Mouse (Mus musculus) G1E (cell line): Measurements from ENCODE around the gene Ppme1. TPM values are rescaled to one million over a fixed set of nuclear protein-coding genes. Genes with fewer than 3 reads are reported as not detected.

Source experiments
- ATAC-seq: 2 replicates; pipeline ENCODE4 v1.8.0; 2016; ENCODE audit warnings: mild to moderate bottlenecking; ENCODE audit not compliant: insufficient number of reproducible peaks, poor library complexity, low FRiP score, severe bottlenecking; ENCODE audit errors: extremely low read depth
- DNase-seq: peaks from one replicate; pipeline ENCODE4 v3.0.0; 2012; ENCODE audit warnings: low spot score
- H3K27me3 ChIP-seq: 2 replicates; pipeline ENCODE4 v1.6.1; 2012; ENCODE audit warnings: mild to moderate bottlenecking, low read length, inconsistent platforms; ENCODE audit not compliant: insufficient read depth
- H3K36me3 ChIP-seq: replicated peaks from 2 replicates; pipeline ENCODE3; 2012; ENCODE audit warnings: mild to moderate bottlenecking, inconsistent platforms
- H3K4me1 ChIP-seq: 2 replicates; pipeline ENCODE4 v1.6.1; 2012; ENCODE audit warnings: low read depth, low read length, inconsistent platforms, mixed read lengths; ENCODE audit not compliant: insufficient read depth
- H3K4me3 ChIP-seq: 2 replicates; pipeline ENCODE4 v1.5.1; 2012; ENCODE audit warnings: low read depth, mild to moderate bottlenecking, inconsistent platforms, low read length, moderate library complexity, mixed read lengths
- H3K9me3 ChIP-seq: replicated peaks from 2 replicates; pipeline ENCODE4 v1.6.1; 2012; ENCODE audit warnings: inconsistent platforms
- CTCF ChIP-seq: IDR thresholded peaks from 2 replicates; pipeline ENCODE4 v1.5.1; 2012; ENCODE audit warnings: low read depth, low read length, inconsistent platforms, mixed read lengths
- GATA1 ChIP-seq: IDR thresholded peaks from 2 replicates; pipeline ENCODE4 v1.6.1; 2012; ENCODE audit warnings: borderline replicate concordance, low read length, inconsistent platforms, mixed read lengths
- GATA2 ChIP-seq: IDR thresholded peaks from 2 replicates; pipeline ENCODE4 v1.6.1; 2012; ENCODE audit warnings: low read depth, low read length, inconsistent platforms, borderline replicate concordance
- POLR2AphosphoS5 ChIP-seq: IDR thresholded peaks from 2 replicates; pipeline ENCODE4 v1.6.1; 2012; ENCODE audit warnings: low read depth, low read length, inconsistent platforms; ENCODE audit not compliant: insufficient replicate concordance
- TAL1 ChIP-seq: conservative IDR thresholded peaks from 2 replicates; pipeline ENCODE4 v1.6.1; 2012; ENCODE audit warnings: low read depth, low read length, inconsistent platforms, mixed read lengths
- polyA plus RNA-seq: library from polyadenylated mRNA; stranded (reverse); fragments of >175 nt; gene quantifications from 2 replicates; pipeline ENCODE4 v1.2.3, GENCODE M21; 2012
- total RNA-seq, 2 experiments: library from RNA; stranded (forward) in 1 of 2; stranded (reverse) in 1 of 2; fragments of 200-1000 nt in 1 of 2; fragments of >200 nt in 1 of 2; fragmentation: Nextera tagmentation in 1 of 2; gene quantifications; 2 replicates each; pipeline ENCODE4 v1.2.3; 2014 to 2017

Ppme1 gene
- total and polyA plus RNA-seq, 3 experiments, result 57.8 to 87.0 (median 61.1) TPM

DNA sequence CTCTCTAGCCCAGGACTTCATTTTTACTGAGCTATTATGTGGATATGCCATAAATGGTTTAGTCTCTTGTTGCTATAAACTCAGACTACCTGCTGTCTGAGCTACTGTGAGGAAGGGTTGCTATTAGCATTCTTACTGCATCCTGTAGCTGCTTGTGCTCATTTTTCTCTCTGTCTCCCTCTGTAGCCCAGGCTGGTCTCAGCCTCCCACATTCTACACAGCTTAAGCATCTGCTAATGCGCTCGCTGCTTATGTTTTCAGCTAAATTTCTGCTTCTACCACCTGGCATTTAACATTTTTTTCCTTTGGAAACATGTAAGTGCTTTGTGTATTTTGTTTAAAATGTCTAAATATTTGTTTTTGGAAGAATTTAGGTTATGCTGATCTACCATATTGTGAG, 76.4 kb downstream of the Ppme1 start:
- DNase-seq (no peak), ATAC-seq (no peak)
- TF ChIP-seq POLR2AphosphoS5 (no peak), CTCF (no peak), GATA1 (no peak), GATA2 (no peak), TAL1 (no peak)
- Histone ChIP-seq H3K4me3 (no peak overlapping the region), H3K36me3 (no peaks in the 10 kb centered on the region), H3K4me1 (0 out of 2 replicates have a peak, but pooled peaks cover 5% of the 10 kb centered on the region), H3K27me3 (peaks cover 45% of the 10 kb centered on the region), H3K9me3 (no peaks in the 10 kb centered on the region)

DNA sequence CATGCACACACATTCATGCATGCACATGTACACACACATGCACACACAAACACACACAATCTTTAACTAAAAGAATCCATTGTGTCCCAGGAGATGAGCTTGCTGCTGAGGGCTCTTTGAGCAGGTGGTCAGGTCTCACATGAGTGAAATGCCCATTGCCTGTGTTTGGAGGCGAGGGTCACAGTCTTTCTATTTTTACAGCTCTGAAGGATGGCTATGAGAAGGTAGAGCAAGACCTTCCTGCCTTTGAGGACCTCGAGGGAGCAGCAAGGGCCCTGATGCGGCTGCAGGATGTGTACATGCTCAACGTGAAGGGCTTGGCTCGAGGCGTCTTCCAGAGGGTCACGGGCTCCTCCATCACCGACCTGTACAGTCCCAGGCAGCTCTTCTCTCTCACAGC, 78.6 kb downstream of the Ppme1 start:
- 0 out of 2 replicates have a peak, but pooled peaks cover 5% of the 10 kb centered on the region for H3K4me1 ChIP-seq
- no peak for DNase-seq
- no peak for TF ChIP-seq GATA1
- no peak for TF ChIP-seq TAL1
- TF ChIP-seq POLR2AphosphoS5, result no peak
- no peak for TF ChIP-seq GATA2
- no peak for TF ChIP-seq CTCF
- H3K27me3 ChIP-seq, result peaks cover 50% of the 10 kb centered on the region
- peaks cover 2% of the 10 kb centered on the region; the same call in 1 of the 2 replicates for H3K9me3 ChIP-seq
- no peak overlapping the region for H3K4me3 ChIP-seq
- H3K36me3 ChIP-seq, result no peaks in the 10 kb centered on the region
- ATAC-seq, result no peak

DNA sequence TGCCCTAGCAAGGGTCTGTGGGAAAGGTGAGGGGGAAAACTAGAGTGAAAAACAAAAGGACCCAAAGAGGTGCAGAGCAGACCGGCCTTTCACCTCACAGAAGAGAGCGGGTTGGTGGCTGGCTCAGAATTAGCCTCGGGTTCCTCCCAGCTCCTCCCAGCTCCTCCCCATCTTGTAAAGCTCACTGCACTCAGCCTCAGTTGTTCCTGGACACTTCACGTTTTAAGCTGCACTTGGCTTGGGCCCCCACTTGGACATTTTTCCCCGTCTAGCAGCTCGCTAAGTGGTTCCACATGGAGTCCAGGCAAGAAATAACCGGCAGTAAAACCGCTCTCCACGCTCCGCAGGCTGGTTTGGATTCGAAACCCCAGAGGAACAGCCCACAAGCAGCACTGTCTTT, 83.5 kb downstream of the Ppme1 start:
- DNase-seq (no peak), ATAC-seq (no peak)
- Histone ChIP-seq H3K27me3 (peaks cover 54% of the 10 kb centered on the region), H3K4me1 (peaks cover 4% of the 10 kb centered on the region; the same call in 1 of the 2 replicates), H3K36me3 (no peaks in the 10 kb centered on the region), H3K4me3 (no peak overlapping the region), H3K9me3 (peaks cover 2% of the 10 kb centered on the region; the same call in 1 of the 2 replicates)
- TF ChIP-seq GATA1 (no peak), GATA2 (no peak), TAL1 (no peak)

DNA sequence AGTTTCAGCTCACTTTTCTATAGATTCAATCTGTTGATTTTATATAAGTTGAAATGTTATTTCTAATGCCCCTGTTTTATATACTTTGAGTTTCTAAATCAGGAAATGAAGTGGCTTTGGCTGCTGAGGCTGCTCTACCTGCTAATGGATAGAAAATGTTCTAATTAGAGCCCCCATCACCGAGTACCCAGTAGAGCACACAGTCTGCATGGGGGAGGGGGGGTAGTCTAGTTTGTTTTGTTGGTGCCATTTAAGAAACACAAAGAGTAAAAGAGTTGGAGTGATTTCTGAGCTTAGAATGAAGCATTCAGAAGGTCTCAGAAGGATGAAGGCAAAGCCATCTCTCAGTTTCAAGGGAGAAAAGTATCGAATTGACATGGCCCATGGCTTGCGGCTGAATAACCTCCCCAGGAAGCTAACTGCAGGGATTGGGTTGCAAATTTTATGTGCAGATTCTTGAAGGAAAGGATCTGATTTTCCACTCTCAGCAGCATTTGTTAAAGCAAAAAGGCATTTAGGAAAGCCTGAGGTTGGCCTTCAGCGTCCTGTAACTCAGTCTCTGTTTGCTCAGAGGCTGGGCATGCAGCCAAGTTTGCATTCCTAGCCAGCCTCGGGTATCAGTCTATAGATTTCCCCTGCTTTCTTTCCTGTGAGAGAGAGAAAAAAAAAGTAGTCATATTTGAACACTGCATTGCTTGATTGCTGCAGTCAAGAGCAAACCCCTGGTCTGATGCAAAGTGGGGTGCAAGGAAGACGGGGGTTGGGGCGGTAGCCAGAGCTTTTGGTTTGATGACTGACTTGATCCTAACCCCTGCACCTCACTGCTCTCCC, 84.1 kb downstream of the Ppme1 start:
- H3K9me3 ChIP-seq, result peaks cover 2% of the 10 kb centered on the region; the same call in 1 of the 2 replicates
- no peak overlapping the region for H3K4me3 ChIP-seq
- peaks cover 48% of the 10 kb centered on the region for H3K27me3 ChIP-seq
- no peak for DNase-seq
- H3K36me3 ChIP-seq, result no peaks in the 10 kb centered on the region
- TF ChIP-seq GATA2 (no peak), CTCF (no peak), POLR2AphosphoS5 (no peak), GATA1 (no peak), TAL1 (no peak)
- H3K4me1 ChIP-seq, result no peaks in the 10 kb centered on the region; the same call in 1 of the 2 replicates
- no peak for ATAC-seq

DNA sequence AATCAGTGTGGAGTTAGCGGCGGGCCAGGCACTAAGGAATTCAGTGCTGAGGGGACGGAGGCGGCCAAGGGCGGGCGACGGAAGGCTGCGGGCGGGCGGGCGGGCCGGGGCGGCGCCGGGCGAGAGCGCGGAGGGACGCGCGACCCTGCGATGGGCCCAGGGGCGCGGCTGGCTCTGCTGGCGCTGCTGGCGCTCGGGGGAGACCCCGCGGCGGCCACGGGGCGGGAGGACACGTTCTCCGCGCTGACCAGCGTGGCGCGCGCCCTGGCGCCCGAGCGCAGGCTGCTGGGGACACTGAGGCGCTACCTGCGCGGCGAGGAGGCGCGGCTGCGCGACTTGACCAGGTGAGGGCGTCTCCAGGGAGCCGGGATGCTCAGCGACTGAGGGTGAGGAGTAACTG, 86.7 kb downstream of the Ppme1 start, which contains the start of gene P4ha3:
Gene P4ha3 (plus strand): TSS at position 138 of the 400 bp plus-strand sequence.
- peaks cover 43% of the 10 kb centered on the region for H3K27me3 ChIP-seq
- H3K4me3 ChIP-seq, result no peak within 1 kb of the TSS

DNA sequence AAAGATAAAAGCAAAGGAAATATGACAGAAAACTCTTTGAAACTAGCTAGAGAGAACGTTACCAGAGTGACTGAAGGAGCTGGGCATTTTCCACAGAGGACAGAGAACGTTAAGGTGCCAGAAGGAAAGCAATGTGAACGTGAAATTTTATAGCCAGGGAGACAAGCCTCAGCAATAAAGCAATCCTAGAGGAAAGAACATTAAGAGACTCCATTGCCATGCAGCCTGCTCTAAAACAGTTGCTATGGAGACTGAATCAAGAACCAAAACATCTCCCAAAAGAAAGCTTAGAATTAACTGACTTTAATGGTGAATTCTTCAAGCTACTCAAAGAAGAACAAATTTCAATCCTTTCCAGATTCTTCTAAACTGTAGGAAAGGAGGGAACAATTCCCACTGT, 88.8 kb downstream of the Ppme1 start:
- peaks cover 30% of the 10 kb centered on the region for H3K27me3 ChIP-seq
- DNase-seq (no peak), ATAC-seq (no peak)

More for the DNA sequence above, 86.7 kb downstream of the Ppme1 start, which contains the start of gene P4ha3:
- Histone ChIP-seq H3K36me3 (no peaks in the 10 kb centered on the region), H3K9me3 (peaks cover under 1% of the 10 kb centered on the region; the same call in 1 of the 2 replicates), H3K4me1 (no peaks in the 10 kb centered on the region; the same call in 1 of the 2 replicates)
- TF ChIP-seq POLR2AphosphoS5 (no peak), TAL1 (no peak), GATA2 (no peak), CTCF (no peak), GATA1 (no peak)
- no peak for ATAC-seq
- no peak for DNase-seq

More for the DNA sequence above, 88.8 kb downstream of the Ppme1 start:
- Histone ChIP-seq H3K9me3 (no peaks in the 10 kb centered on the region), H3K4me1 (no peaks in the 10 kb centered on the region; the same call in 1 of the 2 replicates), H3K36me3 (no peaks in the 10 kb centered on the region), H3K4me3 (no peak overlapping the region)
- TF ChIP-seq POLR2AphosphoS5 (no peak), CTCF (no peak), GATA2 (no peak), TAL1 (no peak), GATA1 (no peak)
